Mouse (Mus musculus): ENCODE results near the gene Spata2.

Gene Spata2

GRCm38 (mm10) chr2:167510485-167510884, 17.8 kb upstream of the Spata2 start:
- DNase-seq (ENCODE audit: low spot score in 2 of 2) = no peak

- no peak for DNase-seq (ENCODE audit: low spot score in 2 of 2)
These were observed 15.9 kb upstream of the Spata2 start for GRCm38 (mm10) chr2:167508569-167508968.

GRCm38 (mm10) chr2:167507719-167508385, 15.2 kb upstream of the Spata2 start:
- no peak for DNase-seq (ENCODE audit: low spot score in 2 of 2)

DNA sequence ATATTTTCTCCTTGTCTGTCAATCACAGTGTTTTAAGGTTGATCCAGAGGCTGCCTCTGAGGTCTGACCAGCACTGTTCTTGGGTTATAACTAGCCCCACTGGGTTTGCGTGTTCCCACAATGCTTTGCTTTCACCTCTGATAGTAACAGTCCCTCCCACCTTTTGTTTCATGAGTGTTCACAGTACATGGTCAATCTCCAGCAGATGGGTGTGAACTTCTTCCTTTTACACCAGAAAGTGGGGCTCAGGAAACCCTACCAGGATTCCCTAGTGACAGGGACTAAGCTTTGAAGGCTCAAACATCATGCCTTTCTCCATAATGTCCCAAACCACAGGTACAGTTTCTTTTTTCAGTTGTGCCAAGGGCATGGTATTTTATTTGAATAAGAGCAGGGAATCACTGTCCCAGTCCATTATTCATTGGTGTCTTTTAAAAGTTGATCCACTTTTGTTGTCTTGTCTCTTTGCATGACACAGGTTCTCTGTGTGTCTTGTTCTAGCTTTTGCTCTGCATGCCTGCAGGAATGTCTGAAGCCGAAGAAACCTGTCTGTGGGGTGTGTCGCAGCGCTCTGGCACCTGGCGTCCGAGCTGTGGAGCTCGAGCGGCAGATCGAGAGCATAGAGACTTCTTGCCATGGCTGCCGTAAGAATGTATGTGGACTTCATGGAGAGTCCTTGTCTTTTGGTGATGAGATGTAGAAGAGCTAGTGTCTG, 14.0 kb upstream of the Spata2 start:
- DNase-seq (ENCODE audit: low spot score in 2 of 2) = no peak

DNA sequence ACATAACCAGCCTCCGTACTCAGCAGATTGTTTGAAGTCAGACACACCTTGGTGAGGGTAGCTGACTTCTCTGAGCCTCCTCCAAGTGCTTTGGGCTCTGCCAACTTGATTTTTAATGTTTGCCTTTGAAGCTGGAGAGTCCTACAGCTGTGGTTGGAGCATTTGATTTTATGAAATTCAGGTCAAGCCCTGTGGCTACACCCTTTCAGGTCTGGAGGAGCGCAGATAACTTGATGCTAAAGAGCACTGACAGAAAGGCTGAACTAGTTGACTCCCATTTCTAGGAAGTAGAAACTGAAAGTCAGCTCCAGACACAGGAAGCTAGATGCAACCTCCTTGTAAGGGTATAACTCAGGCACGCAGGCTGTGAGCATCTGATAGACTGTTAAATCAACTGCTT, 12.4 kb upstream of the Spata2 start:
- peak; percentile 62 to 70 for DNase-seq (ENCODE audit: low spot score in 2 of 2)

GRCm38 (mm10) chr2:167503896-167504349, 11.2 kb upstream of the Spata2 start:
- DNase-seq (ENCODE audit: low spot score in 2 of 2) = peak; percentile 47 to 54

DNA sequence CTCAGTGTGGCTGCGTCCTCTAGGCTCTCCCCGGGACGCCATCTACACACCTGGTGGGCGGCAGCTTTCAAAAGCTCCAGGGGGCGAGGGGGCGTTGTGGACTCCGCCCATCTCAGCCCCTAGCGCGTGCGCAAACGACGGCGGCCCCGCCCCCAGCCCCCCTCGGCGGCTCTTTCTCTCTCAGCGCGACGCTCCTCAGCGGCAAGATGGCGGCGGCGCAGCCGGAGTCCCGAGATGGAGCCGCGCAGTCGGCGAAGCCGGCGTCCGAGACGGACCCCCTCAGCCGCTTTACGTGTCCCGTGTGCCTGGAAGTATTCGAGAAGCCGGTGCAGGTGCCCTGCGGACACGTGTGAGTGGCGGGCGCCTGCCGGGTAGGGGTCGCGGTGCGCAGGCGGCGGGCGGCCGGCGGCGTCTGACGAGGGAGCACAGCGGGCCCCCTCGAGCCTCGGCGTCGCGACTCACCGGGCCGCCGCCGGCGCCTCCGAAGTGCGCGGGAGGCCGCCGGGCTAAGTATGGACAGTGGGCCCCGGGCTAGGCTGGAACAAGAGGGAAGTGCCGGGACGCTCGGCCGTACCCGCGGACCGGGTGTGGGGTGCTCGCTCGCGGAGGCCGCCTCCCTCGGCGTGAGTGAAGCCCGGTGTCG, 10.7 kb upstream of the Spata2 start:
- peak; percentile 84 to 87 for DNase-seq (ENCODE audit: low spot score in 2 of 2)

DNA sequence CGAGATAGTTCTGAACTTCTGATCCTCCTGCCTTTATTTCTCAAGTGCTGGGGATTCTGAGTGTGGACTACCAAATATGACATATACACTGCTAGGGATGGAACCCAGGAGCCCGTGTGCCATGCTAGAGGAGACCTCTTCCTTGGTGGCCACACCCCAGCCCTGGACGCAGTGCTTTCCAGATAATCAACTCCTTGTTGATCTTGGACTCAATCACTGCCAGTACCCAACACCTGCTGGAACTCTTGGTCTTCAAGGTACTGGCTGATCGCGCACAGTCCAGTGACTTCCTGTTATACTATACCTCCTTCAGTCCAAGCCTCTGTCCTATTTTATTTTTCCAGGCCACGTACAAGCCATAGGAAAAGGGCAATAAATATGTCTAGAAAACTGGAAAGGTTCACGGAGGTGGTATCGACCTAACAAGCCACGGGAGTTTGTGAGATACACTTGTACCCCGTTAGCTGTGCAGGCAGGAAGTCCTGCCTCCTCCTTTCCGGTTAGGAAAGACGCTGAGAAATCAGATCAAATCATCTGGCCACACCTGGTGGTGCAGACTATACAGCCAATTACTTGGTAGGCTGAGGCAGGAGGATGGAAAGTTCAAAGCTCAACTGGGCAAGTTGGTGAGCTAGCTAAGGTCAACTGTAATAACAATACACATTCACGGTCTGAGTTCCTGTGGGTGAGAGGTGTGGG, 10.0 kb upstream of the Spata2 start:
- peak in 1 of 2 experiments; percentile 72 for DNase-seq (ENCODE audit: low spot score in 2 of 2)

DNA sequence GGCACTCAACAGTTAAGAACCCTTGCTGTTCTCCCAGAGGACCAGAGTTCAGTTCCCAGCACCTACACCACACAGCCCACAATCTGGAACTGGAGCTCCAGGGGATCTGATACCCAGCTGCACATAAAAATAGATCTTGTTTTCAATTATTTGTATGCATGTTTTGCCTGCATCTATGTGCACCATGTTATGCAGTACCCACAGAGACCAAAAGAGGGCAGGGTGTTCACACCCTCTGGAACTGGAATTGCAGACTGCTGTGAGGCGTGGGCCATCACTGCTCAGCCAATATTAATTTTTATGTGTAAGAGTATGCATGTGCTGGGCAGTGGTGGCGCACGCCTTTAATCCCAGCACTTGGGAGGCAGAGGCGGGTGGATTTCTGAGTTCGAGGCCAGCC, 4.6 kb upstream of the Spata2 start:
- peak; percentile 54 to 56 for DNase-seq (ENCODE audit: low spot score in 2 of 2)

DNA sequence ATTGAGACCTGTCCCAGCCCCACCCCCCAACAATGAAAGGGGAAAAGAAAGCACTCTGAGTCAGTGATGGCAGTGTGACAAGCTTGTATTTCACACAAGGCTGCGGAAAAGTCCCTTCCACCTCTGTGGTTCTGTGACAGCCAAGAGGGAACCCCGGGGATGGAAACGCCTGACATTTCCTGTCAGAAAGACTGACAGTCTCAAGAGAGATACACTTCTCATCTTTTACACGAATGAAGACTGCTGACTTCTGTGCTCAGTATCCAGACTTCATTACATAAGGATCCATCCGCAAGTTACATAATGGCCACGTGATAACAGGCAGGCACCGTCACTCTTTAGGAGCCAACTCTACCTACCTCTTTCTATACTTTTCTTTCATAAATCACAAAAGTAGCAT, 3.8 kb upstream of the Spata2 start:
- DNase-seq (ENCODE audit: low spot score in 2 of 2) = peak; percentile 18 to 34

DNA sequence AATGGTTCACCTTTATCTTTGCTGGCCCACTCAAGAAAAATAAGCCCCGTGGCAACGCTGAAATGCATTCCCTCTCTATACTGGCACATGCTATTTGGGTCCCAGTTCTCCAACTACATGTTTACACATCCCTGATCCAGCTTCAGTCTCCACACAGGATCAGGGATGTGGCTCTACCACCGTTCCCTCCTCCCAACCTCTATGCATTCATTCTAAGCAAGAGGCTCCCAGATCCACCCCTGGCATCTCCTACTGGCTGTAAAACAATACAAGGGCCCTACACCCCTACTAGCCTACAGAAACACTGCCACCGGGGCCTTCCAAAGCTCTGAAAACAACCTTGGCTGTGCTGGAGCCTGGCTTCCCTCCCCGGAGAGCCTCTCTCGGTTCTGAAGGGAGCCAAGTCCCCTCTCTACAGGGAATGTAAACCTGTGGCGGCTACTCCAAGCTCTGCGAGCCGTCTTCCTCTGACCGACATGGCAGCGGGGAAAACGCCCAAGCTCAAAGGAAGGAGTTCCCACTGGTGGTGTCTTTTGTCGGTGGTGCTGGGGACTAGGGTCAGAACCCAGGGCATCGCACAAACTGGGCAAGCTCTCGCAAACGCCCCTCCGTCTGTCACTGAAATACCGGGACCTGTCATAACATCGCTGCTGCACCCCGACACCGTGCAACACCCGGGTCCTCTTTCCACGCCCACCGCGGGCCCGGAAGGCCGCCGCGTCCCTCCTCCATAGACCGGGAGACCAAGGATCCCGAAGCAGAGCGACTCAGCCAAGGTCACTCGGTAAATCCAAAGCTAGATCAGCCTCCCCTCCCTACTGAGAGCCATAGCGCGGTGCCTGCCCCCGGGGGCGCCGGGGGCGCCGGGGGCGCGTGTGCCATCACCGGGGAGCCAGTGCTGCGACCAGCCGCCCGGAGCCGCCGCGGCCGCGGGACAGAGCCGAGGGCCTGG, 654 bp downstream of the Spata2 start, which contains the start of gene Rnf114:
Gene Rnf114 (plus strand): TSS at position 889 of the 952 bp plus-strand sequence.
- DNase-seq (ENCODE audit: low spot score in 2 of 2) = peak; percentile 32 to 43

- DNase-seq (ENCODE audit: low spot score in 2 of 2) = no peak
These were observed 1.7 kb downstream of the Spata2 start for GRCm38 (mm10) chr2:167490813-167491525.

- DNase-seq (ENCODE audit: low spot score in 2 of 2) = no peak
These were observed 4.7 kb downstream of the Spata2 start for GRCm38 (mm10) chr2:167487994-167488393.

DNA sequence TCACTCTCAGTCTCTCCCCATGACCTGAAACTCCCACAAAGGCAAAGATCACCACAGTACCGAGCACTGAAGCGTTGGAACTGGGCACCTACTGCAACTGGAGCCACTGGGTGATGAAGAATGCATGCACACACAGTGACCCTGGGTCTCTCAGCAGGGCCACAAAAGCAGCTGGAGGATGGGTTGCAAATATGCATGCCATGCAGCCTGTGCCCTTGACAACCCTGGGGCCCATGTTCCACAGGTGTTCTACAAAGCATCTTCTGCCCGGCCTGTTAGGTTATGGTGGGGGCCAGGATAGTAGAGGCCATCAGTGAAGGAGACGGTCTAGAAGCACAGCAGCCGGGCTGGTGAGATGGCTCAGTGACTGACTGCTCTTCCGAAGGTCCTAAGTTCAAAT, 5.1 kb downstream of the Spata2 start:
- no peak for DNase-seq (ENCODE audit: low spot score in 2 of 2)

DNA sequence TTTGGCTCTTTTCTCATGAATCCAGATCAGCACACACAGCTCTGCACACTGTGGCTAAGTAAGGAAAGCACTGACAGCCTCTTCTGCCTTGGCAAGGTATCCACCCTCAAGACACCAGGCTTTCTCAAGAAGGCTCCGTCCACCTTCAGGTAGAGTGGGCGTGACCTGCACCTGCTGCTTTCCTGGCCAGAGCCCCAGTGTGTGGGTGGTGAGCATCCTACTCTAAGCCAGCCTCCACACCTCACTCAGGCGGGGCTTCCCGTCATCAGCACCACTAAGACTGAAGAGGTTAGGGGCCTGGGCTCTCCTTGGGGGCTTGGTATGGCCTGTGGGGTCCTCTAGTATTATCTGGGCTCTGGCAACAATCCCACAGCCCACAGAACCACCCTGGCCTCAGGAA, 6.1 kb downstream of the Spata2 start:
- no peak for DNase-seq (ENCODE audit: low spot score in 2 of 2)

DNA sequence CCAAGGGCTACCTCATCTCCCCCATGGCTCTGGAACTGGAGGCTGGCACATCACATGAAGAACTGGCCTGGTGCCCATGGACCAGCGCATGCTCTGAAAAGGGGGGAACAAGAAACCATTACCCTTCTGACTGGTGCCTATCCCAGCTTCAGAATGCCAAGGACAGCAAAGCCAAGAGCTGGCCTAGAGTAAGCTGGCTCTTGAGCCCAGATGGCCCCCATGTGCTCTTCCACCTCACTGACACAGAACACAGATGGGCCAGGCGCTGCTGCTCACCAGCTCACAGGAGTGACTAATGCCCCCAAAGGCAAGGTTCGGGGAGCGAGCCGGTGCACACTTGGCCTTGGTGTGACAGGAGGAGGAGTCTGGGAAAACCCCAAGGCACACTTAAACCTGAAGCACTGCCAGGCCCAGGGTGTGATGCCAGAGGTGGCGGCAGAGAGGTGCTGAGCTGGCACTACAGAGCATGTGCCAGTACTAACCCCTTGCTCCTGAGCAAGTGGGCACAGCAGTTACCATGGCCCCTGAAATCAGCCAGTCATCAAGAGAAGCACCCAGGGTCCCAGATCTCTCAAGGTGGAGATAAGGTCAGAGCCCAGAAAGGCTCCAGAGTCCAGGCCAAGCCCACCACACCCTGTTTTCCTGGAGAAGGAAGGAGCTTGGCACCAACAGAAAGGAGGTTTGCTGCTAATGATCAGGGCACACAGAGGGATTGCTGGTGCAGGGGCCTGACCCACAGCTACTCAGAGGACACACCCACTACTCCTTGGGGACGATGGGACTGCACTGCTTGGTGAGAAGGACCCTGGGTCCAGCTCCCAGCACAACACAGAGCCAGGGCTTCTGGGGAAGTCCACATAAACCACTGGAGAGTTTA, 6.9 kb downstream of the Spata2 start:
- no peak for DNase-seq (ENCODE audit: low spot score in 2 of 2)

DNA sequence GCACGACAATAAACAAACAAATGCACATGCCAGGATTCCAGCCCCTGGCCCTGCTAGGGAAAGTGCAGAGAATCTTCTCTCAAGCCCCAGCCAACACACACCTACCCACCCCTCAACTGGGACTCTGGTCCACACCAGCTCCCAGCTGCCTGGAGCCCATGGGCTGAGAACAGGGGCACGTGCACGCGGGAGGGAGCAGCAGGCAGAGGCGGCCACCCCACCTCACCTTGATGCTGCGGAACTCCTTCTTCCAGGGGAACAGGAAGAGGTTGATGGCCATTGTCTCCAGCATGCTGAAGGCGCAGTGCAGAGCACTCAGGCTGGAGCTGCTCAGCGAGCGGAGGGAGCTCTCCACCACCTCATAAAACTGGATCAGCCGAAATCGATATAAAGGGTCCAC, 7.8 kb downstream of the Spata2 start:
- no peak for DNase-seq (ENCODE audit: low spot score in 2 of 2)

GRCm38 (mm10) chr2:167483827-167484410, 8.8 kb downstream of the Spata2 start:
- no peak for DNase-seq (ENCODE audit: low spot score in 2 of 2)
